ENCODE assay signal across 13 mouse cellular contexts in the genomic region with DNA sequence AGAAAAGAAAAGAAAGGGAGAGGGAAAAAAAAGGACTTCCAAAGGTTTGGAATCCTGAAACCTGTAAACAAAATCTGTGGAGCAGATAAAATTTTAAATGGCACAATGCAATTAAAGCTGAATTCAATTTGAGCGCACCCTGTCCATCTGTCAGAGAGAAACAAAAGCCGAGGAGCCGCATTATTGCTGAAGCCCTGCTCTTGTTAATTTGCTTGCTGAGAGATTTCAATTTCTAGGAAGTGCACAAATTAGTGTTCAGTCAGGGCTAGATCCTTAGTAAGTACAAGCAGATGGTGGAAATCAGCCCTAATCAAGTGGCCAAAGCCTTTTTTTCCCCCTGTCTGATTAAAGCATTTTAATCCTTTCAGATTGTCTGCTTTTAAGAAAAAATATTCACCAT.
DNase-seq lines count a peak whose midpoint lies in the region; ATAC-seq lines count a peak whose summit lies in the region.
"Had no signal": no experiment of that assay in that cellular context is flagged by ENCODE, and none has a peak within 500 bp of the region (broad histone marks: within the 10 kb centered on the region; RNA-seq: fewer than 3 reads in every experiment).

No protein-coding gene starts in this region.

- no peak overlapping the region for H3K4me3 ChIP-seq in forebrain, embryonic 16.5 days (replicated peaks; ENCODE audit: low read length)
- H3K4me3 ChIP-seq: embryonic facial prominence, embryonic 15.5 days; heart, embryonic 10.5 days had no signal

- peak; percentile 88 for ATAC-seq in forebrain, embryonic 16.5 days

- H3K4me2 ChIP-seq in forebrain, embryonic 16.5 days (ENCODE audit: low read length) = no peak overlapping the region; the same call in 1 of the 2 replicates
- H3K4me2 ChIP-seq: embryonic facial prominence, embryonic 15.5 days had no signal

- no peak overlapping the region for H3K9ac ChIP-seq in forebrain, embryonic 16.5 days (replicated peaks; ENCODE audit: low read depth, low read length)
- H3K9ac ChIP-seq: embryonic facial prominence, embryonic 15.5 days had no signal

- H3K9me3 ChIP-seq in forebrain, embryonic 16.5 days (ENCODE audit: control insufficient read depth, low read length) = no peaks in the 10 kb centered on the region
- H3K9me3 ChIP-seq: embryonic facial prominence, embryonic 15.5 days; heart, embryonic 10.5 days had no signal

- H3K36me3 ChIP-seq in forebrain, embryonic 16.5 days (ENCODE audit: control insufficient read depth, insufficient read depth) = no peaks in the 10 kb centered on the region
- H3K36me3 ChIP-seq: embryonic facial prominence, embryonic 15.5 days; heart, embryonic 10.5 days had no signal

- H3K4me1 ChIP-seq in forebrain, embryonic 16.5 days (replicated peaks; ENCODE audit: control insufficient read depth, insufficient read depth, low read length) = peaks cover 7% of the 10 kb centered on the region; the same call in 1 of the 2 replicates
- H3K4me1 ChIP-seq: embryonic facial prominence, embryonic 15.5 days had no signal

- no peak overlapping the region for H3K27ac ChIP-seq in forebrain, embryonic 16.5 days (ENCODE audit: low read length)
- H3K27ac ChIP-seq: embryonic facial prominence, embryonic 15.5 days; heart, embryonic 10.5 days had no signal

- peak; percentile 81 for DNase-seq in Muller cell, postnatal 12 days (ENCODE audit: inconsistent ontology term)
- peak; percentile 56 for DNase-seq in embryo, embryonic 10.5 days (ENCODE audit: low spot score)
- DNase-seq in layer of hippocampus, adult 9-10 months (ENCODE audit: low spot score) = peak; percentile 4
- no peak for DNase-seq in adipocyte (ENCODE audit: low spot score)
- no peak for DNase-seq in lung, postnatal 10 days
- no peak for DNase-seq in T-cell, adult 2 months (ENCODE audit: low spot score)
- DNase-seq in testis, postnatal 10 days (ENCODE audit: low spot score) = no peak
- DNase-seq: adrenal gland, postnatal 10 days; cerebellum, adult 18-20 months; lung, adult 18-20 months had no signal

- H3K27me3 ChIP-seq in forebrain, embryonic 16.5 days (replicated peaks; ENCODE audit: control insufficient read depth, insufficient read depth, low read length) = no peaks in the 10 kb centered on the region
- H3K27me3 ChIP-seq: embryonic facial prominence, embryonic 15.5 days had no signal

- WGBS in forebrain, embryonic 16.5 days = 10% methylated on average over 3 of the region's 3 CpGs

Comparison
In these comparisons a context has a peak if more than half of its experiments do, and no peak if none do; other contexts are left out.
1. DNase-seq: peak in Muller cell, postnatal 12 days (single experiment), embryo, embryonic 10.5 days (single experiment) and layer of hippocampus, adult 9-10 months (single experiment); none in adipocyte (single experiment), lung, postnatal 10 days (single experiment), T-cell, adult 2 months (single experiment) and testis, postnatal 10 days (single experiment).